Mouse (Mus musculus) liver, adult 2 months (tissue): Measurements from ENCODE around the gene Tti1.

Experiments
- CTCF ChIP-seq: fragments of 200-500 bp; IDR thresholded peaks from 2 replicates; pipeline ENCODE4 v1.5.1; 2011; ENCODE audit warnings: low read depth, low read length, control low read depth
- POLR2A ChIP-seq: fragments of 200-500 bp; IDR thresholded peaks from 2 replicates; pipeline ENCODE4 v1.6.1; 2011; ENCODE audit warnings: low read length, control low read depth; ENCODE audit not compliant: insufficient read depth; ENCODE audit errors: extremely low read depth

DNA sequence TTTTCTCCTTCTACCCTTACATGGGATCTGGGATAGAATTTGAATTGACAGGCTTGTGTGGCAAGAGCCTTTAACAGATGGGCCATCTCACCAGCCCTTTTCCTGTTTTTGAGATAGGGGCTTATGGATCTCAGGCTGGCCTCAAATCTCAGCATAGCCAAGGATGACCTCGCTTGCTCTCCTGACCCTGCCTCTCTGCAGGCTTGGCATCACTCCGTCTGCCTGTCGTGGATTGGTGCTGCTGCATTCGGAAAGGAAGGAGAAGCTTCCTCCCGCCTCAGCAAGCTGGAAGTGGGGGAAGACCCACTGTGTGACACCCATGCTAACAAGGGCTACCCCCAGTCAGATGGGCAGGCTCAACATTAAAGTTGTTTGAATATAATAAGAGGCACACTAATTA, 49.0 kb downstream of the Tti1 start:
- TF ChIP-seq CTCF (no peak), POLR2A (no peak)
